Mouse (Mus musculus): ENCODE results near the gene Cpt1b.

DNA sequence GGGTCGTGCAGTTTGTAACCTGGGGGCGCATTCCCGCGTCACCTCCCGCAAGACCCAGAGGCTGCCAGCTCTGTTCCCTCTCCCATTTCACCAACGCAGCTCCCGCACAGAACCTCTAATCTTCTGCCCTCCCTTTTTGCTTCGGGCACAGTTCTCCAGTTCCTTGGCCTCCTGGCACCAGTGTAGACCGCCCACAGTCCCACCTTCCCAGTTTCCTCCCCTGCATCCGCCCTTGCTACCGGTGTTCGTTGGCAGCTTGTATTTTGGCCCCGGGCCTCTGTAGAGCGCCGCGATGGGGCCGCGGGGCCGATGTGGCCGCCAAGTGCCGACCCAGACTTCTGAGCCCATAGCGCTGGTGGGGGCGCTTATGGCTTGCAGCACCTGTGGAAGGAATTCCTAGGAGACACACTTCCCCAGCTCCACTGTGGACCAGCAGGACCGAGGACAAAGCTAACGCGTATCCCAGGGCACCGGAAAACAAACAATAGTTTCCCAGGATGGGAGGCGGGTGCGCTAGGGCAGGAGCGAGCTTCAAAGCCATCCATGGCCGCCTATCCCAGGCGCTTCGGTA, 46.7 kb downstream of the Cpt1b start, which contains the start of gene Odf3b:
- no peak for TF ChIP-seq CTCF (IDR thresholded peaks at IDR 0.05; ENCODE audit: extremely low read depth, insufficient read length, insufficient replicate concordance, low read depth, low read length)
- no peak; the same call in none of the 2 replicates for TF ChIP-seq POLR2A (IDR thresholded peaks at IDR 0.05; ENCODE audit: low read depth, low read length)
